Mouse (Mus musculus) limb, embryonic 12.5 days (tissue): ENCODE data around the gene Fignl2. TPM values are rescaled to one million over a fixed set of nuclear protein-coding genes. Genes with fewer than 3 reads are reported as not detected.
A peak's percentile ranks its signal among the peaks of the same experiment; 100 is the strongest.

Experiments
- ATAC-seq: fragments of 200-750 bp; cut with Nextera tagmentation; 2 replicates; pipeline ENCODE4 v1.8.0; 2017; ENCODE audit warnings: low read depth, moderate TSS enrichment; ENCODE audit not compliant: insufficient number of reproducible peaks, insufficient read depth, low FRiP score, low TSS enrichment
- H3K27ac ChIP-seq: fragments of 300-500 bp; sonication (generic); 2 replicates; pipeline ENCODE4 v1.5.1; 2016; ENCODE audit warnings: mild to moderate bottlenecking, moderate library complexity
- H3K27me3 ChIP-seq: fragments of 300-500 bp; sonication (generic); 2 replicates; pipeline ENCODE4 v1.6.1; 2016; ENCODE audit warnings: mild to moderate bottlenecking, moderate library complexity
- H3K36me3 ChIP-seq: fragments of 300-500 bp; sonication (generic); 2 replicates; pipeline ENCODE4 v1.6.1; 2016; ENCODE audit warnings: mild to moderate bottlenecking, moderate library complexity
- H3K4me1 ChIP-seq: fragments of 300-500 bp; sonication (generic); replicated peaks from 2 replicates; pipeline ENCODE4 v1.6.1; 2016
- H3K4me2 ChIP-seq: fragments of 300-500 bp; sonication (generic); 2 replicates; pipeline ENCODE4 v1.6.1; 2016; ENCODE audit warnings: mild to moderate bottlenecking, moderate library complexity
- H3K4me3 ChIP-seq: fragments of 300-500 bp; sonication (generic); replicated peaks from 2 replicates; pipeline ENCODE4 v1.5.1; 2016; ENCODE audit warnings: mild to moderate bottlenecking
- H3K9ac ChIP-seq: fragments of 300-500 bp; sonication (generic); replicated peaks from 2 replicates; pipeline ENCODE4 v1.6.1; 2016; ENCODE audit warnings: mild to moderate bottlenecking, moderate library complexity
- H3K9me3 ChIP-seq: fragments of 300-500 bp; sonication (generic); 2 replicates; pipeline ENCODE4 v1.6.1; 2016; ENCODE audit warnings: mild to moderate bottlenecking, moderate library complexity
- WGBS: fragments of 180-500 bp; shearing (Covaris S2); methylation state at CpG from one replicate; pipeline ENCODE4 v1.1.7; 2016; 5-methylcytosine and 5-hydroxymethylcytosine counted together
- polyA plus RNA-seq: library from polyadenylated mRNA; unstranded; fragments of >200 nt; fragmentation: Nextera tagmentation; extraction: Ambion mirVana; gene quantifications from 2 replicates; pipeline ENCODE4 v1.2.1, GENCODE M21; 2016

Fignl2 gene
- polyA plus RNA-seq, 1 experiment from 2014 or later: 0.56 TPM

GRCm38 (mm10) chr15:101077001-101077812 lies 1.2 kb downstream of the Fignl2 start:
- under 1% methylated on average over 34 of the region's 34 CpGs for WGBS
- peak overlapping the region; percentile 92 for H3K27ac ChIP-seq
- H3K4me2 ChIP-seq: peak overlapping the region; percentile 85
- H3K27me3 ChIP-seq: no peaks in the 10 kb centered on the region
- H3K9me3 ChIP-seq: no peaks in the 10 kb centered on the region
- H3K36me3 ChIP-seq: peaks cover 5% of the 10 kb centered on the region; the same call in 1 of the 2 replicates
- peak overlapping the region; percentile 98 for H3K4me3 ChIP-seq
- H3K4me1 ChIP-seq: peaks cover 60% of the 10 kb centered on the region
- no peak for ATAC-seq
- H3K9ac ChIP-seq: peak overlapping the region; percentile 96

DNA sequence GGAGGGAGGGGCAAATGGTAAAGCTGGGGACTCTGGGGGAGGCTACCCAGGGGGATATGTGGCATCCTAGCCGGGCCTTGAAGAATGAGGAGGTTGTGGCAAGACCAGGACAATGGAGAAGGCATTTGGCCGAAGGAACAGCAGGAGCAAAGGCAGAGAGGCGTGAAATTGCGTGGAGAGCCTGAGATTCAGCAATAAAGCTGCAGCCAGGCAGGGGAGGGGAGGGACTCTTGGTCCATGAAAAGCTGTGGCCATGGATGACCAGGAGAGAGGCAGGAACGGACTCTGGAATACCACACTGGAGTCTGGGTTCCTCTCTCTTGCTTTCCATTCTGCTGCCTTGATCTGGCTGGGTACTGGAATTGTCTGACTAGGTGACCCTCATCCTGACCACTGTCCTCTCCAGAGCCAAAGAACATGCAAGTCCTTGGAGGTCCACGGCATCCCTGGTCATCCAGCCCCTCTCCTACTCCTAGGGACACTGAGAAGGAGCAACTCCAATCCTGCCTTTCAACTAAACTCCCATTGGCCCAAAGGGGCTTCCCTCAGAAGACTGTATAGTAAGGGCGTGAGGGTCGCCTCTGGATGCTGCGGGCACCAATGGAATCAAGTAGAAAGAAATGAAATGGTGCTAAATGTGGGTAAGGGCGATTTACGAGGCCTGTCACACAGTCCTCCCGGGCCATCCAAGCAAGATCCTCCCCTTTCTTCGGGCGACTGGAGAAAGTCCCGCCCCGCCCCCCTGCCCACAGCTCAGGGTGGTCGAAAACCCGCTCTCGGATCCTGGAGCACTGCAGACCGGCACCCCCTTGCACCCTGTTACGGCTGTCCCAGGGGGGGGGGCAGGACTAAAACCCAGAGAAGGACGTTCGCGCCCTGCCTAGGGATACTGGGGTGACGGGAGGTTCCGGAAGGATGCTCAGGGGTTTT lies 2.0 kb downstream of the Fignl2 start:
- Histone ChIP-seq H3K4me1 (peaks cover 56% of the 10 kb centered on the region), H3K36me3 (peaks cover 5% of the 10 kb centered on the region; the same call in 1 of the 2 replicates), H3K27ac (peak overlapping the region; percentile 92), H3K9ac (peak overlapping the region; percentile 96), H3K4me2 (peak overlapping the region; percentile 85), H3K4me3 (peak overlapping the region; percentile 98), H3K27me3 (no peaks in the 10 kb centered on the region), H3K9me3 (no peaks in the 10 kb centered on the region)
- WGBS: 2% methylated on average over 26 of the region's 26 CpGs
- ATAC-seq: no peak

DNA sequence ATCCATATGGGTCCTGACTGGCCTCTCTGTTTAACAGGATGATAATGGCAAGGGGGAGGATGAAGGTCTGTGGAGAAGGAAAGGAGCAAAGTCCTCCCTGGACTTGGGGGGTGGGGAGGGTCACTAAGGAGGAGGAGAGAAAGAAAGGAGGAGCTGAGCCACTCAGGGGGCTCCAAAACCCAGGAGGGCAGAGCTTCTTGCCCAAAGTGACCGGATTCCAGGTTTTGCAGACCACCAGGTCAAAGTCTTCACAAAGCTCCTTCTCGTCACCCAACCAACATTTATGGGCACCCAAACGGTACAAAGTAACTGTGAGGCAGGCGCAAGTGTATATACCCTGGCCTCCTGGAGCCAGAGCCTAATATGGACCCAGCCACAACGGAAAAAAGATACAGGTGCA lies 2.7 kb downstream of the Fignl2 start:
- Histone ChIP-seq H3K9me3 (no peaks in the 10 kb centered on the region), H3K36me3 (peaks cover 5% of the 10 kb centered on the region; the same call in 1 of the 2 replicates), H3K9ac (peak overlapping the region; percentile 5; the same call in 1 of the 2 replicates), H3K4me2 (peak overlapping the region; percentile 85), H3K27me3 (no peaks in the 10 kb centered on the region), H3K4me1 (peaks cover 56% of the 10 kb centered on the region), H3K4me3 (peak overlapping the region; percentile 98), H3K27ac (peak overlapping the region; percentile 35; the same call in 1 of the 2 replicates)
- 15% methylated on average over 5 of the region's 5 CpGs for WGBS
- ATAC-seq: no peak

DNA sequence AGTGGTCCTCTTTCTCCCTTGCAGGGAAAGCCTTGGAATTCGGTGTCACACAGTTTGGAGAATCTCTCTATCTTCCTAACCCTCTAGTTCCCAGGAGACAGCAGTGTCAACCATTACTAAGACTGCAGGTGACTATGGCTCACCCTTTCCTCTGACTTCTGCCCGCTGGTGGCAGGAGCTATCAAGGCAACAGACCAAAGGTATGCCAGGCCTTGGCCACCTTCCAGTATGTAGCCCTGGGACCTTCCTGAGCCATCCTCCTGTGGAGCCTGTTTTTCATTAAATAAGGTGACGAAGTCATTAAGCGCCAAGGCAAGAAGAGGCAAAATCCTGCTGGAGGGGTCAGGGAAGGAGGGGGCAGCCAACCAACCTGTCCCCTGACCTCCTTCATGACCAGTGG lies 3.2 kb downstream of the Fignl2 start:
- WGBS: 40% methylated on average over 4 of the region's 4 CpGs
- H3K4me1 ChIP-seq: peaks cover 58% of the 10 kb centered on the region
- H3K9me3 ChIP-seq: no peaks in the 10 kb centered on the region
- no peak overlapping the region for H3K9ac ChIP-seq
- H3K4me3 ChIP-seq: no peak overlapping the region
- no peak for ATAC-seq
- peak overlapping the region; percentile 85 for H3K4me2 ChIP-seq
- H3K27me3 ChIP-seq: no peaks in the 10 kb centered on the region
- H3K27ac ChIP-seq: no peak overlapping the region
- peaks cover 5% of the 10 kb centered on the region; the same call in 1 of the 2 replicates for H3K36me3 ChIP-seq

DNA sequence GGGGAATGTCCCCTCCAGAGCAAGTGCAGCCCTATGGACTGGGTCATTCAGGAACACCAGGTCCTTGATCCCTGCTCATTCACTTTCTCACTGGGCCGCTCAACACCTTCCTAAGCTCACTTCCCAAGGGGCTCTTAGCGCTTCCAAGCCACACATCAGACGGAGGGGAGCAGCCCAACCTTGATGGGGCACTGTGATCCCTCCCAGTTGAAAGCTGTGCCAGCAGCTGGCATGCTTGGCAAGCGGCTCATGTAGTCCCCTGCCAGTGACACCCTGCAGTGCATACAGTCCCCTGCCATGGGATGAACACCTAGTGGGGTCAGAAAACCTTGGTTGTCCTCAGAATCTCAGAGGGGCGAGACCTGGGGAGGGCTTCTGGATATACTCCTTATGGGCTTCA lies 4.3 kb downstream of the Fignl2 start:
- H3K9me3 ChIP-seq: no peaks in the 10 kb centered on the region
- H3K4me2 ChIP-seq: no peak overlapping the region
- H3K9ac ChIP-seq: 0 out of 2 replicates have a peak overlapping the region, but pooled peaks have one; percentile 12
- H3K36me3 ChIP-seq: peaks cover 5% of the 10 kb centered on the region; the same call in 1 of the 2 replicates
- no peak overlapping the region for H3K4me3 ChIP-seq
- no peaks in the 10 kb centered on the region for H3K27me3 ChIP-seq
- WGBS: 80% methylated on average over 5 of the region's 5 CpGs
- H3K27ac ChIP-seq: no peak overlapping the region
- ATAC-seq: no peak
- peaks cover 64% of the 10 kb centered on the region for H3K4me1 ChIP-seq

DNA sequence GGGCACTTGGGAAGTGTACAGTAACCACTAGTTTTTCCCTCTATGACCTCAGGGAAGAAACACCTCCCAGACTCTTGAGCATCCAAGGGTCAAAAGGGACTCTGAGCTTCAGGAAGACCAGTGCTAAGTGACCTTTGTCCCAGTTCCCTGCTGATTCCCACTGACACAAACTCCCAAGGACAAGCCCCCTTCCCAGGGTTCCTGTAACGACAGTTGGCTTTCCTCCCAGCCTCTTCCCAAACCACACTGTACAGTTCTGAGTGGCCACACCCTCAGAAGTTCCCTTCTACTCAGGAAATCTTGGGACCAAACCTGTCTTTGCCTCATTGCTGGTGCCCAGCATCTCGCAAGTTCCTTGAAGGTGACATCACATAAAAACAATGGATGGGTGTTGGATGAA lies 5.6 kb downstream of the Fignl2 start:
- WGBS: 64% methylated on average over 2 of the region's 2 CpGs
- Histone ChIP-seq H3K4me1 (peaks cover 72% of the 10 kb centered on the region), H3K27me3 (no peaks in the 10 kb centered on the region), H3K4me2 (no peak overlapping the region), H3K9me3 (no peaks in the 10 kb centered on the region), H3K9ac (no peak overlapping the region), H3K4me3 (no peak overlapping the region), H3K27ac (no peak overlapping the region), H3K36me3 (peaks cover 5% of the 10 kb centered on the region; the same call in 1 of the 2 replicates)
- ATAC-seq: no peak

- Histone ChIP-seq H3K4me3 (no peak overlapping the region), H3K4me2 (no peak overlapping the region; the same call in 1 of the 2 replicates), H3K27ac (peak overlapping the region; percentile 68), H3K4me1 (peaks cover 76% of the 10 kb centered on the region), H3K36me3 (peaks cover 5% of the 10 kb centered on the region; the same call in 1 of the 2 replicates), H3K9me3 (no peaks in the 10 kb centered on the region), H3K27me3 (no peaks in the 10 kb centered on the region), H3K9ac (no peak overlapping the region; the same call in 1 of the 2 replicates)
- 22% methylated on average over 5 of the region's 5 CpGs for WGBS
- ATAC-seq: no peak
Measured at GRCm38 (mm10) chr15:101070762-101071161, 7.6 kb downstream of the Fignl2 start.

- peaks cover 76% of the 10 kb centered on the region for H3K4me1 ChIP-seq
- H3K4me2 ChIP-seq: no peak overlapping the region
Measured at GRCm38 (mm10) chr15:101069641-101070190, 8.7 kb downstream of the Fignl2 start.

DNA sequence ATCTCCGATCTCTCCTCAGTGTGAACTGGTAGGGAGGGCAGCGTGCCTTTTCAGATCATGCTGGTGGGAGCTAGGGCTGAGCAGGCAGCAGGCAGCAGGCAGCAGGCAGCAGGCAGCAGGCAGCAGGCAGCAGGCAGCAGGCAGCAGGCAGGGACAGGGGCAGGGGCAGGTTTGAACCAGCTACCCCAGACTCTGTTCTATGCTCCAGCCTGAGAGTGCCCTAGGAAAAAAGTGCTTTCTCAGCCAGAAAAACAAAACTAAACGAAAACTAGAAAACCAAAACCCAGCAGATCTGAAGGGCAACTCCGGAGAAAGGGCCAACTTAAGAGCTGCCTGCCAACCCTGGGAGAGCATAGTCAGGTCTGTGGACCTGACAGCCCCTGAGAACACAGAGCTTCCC lies 9.7 kb downstream of the Fignl2 start:
- Histone ChIP-seq H3K4me2 (no peak overlapping the region), H3K27ac (0 out of 2 replicates have a peak overlapping the region, but pooled peaks have one; percentile 37), H3K9ac (no peak overlapping the region), H3K4me1 (peaks cover 70% of the 10 kb centered on the region), H3K4me3 (no peak overlapping the region), H3K27me3 (no peaks in the 10 kb centered on the region), H3K9me3 (no peaks in the 10 kb centered on the region), H3K36me3 (peaks cover 3% of the 10 kb centered on the region)
- WGBS: 81% methylated on average over 4 of the region's 4 CpGs
- no peak for ATAC-seq

More at GRCm38 (mm10) chr15:101069641-101070190, 8.7 kb downstream of the Fignl2 start:
- Histone ChIP-seq H3K36me3 (peaks cover 7% of the 10 kb centered on the region), H3K4me3 (no peak overlapping the region), H3K9me3 (no peaks in the 10 kb centered on the region), H3K9ac (0 out of 2 replicates have a peak overlapping the region, but pooled peaks have one; percentile 0), H3K27ac (peak overlapping the region; percentile 68; the same call in 1 of the 2 replicates), H3K27me3 (no peaks in the 10 kb centered on the region)
- no peak for ATAC-seq
- 51% methylated on average over 9 of the region's 9 CpGs for WGBS

DNA sequence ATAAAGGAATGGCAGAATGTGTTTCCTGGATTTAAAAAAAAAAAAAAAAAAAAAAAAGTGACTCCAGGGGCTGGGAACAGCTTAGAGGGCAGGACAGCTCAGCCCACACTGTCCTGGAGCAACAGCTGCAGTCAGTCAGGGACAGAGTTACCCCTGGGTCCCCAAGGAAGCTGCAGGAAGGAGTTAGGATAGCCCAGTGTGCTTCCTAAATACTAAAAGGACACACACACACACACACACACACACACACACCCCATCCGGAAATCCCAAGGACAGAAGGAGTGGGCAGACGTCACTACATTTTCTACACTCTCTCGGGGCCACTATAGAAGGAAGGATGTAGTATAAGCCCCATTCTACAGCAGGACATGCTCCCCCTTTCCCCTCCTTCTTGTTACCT lies 10.3 kb downstream of the Fignl2 start:
- Histone ChIP-seq H3K9ac (no peak overlapping the region), H3K27ac (0 out of 2 replicates have a peak overlapping the region, but pooled peaks have one; percentile 17), H3K27me3 (no peaks in the 10 kb centered on the region), H3K4me2 (no peak overlapping the region), H3K36me3 (peaks cover 6% of the 10 kb centered on the region), H3K4me1 (peaks cover 73% of the 10 kb centered on the region), H3K9me3 (no peaks in the 10 kb centered on the region), H3K4me3 (no peak overlapping the region)
- ATAC-seq: no peak
- WGBS: 72% methylated on average over 3 of the region's 3 CpGs
